Mouse (Mus musculus) kidney, embryonic 14.5 days (tissue): Measurements from ENCODE around the gene 9030025P20Rik. TPM values are rescaled to one million over a fixed set of nuclear protein-coding genes. Genes with fewer than 3 reads are reported as not detected.
"Not testable (repeated sequence)": the region's sequence is repeated elsewhere in the genome, so short reads cannot be mapped to it uniquely, and the experiment has no call there.

Experiments used
- ATAC-seq: fragments of 200-750 bp; cut with Nextera tagmentation; 2 replicates; pipeline ENCODE4 v1.8.0; 2017; ENCODE audit warnings: moderate number of reproducible peaks, mild to moderate bottlenecking, moderate TSS enrichment, moderate library complexity; ENCODE audit not compliant: low FRiP score, low TSS enrichment
- H3K27ac ChIP-seq: fragments of 300-500 bp; sonication (generic); 2 replicates; pipeline ENCODE4 v1.5.1; 2014; ENCODE audit warnings: low read depth, mild to moderate bottlenecking, low read length, moderate library complexity, mixed read lengths
- H3K27me3 ChIP-seq: fragments of 300-500 bp; sonication (generic); 2 replicates; pipeline ENCODE4 v1.6.1; 2014; ENCODE audit warnings: mild to moderate bottlenecking, low read length; ENCODE audit not compliant: control insufficient read depth, insufficient read depth
- H3K36me3 ChIP-seq: fragments of 300-500 bp; sonication (generic); 2 replicates; pipeline ENCODE4 v1.6.1; 2014; ENCODE audit warnings: low read length, mixed read lengths; ENCODE audit not compliant: control insufficient read depth, insufficient read depth
- H3K4me1 ChIP-seq: fragments of 300-500 bp; sonication (generic); 2 replicates; pipeline ENCODE4 v1.6.1; 2014; ENCODE audit warnings: low read length, mixed read lengths; ENCODE audit not compliant: control insufficient read depth, insufficient read depth
- H3K4me2 ChIP-seq: fragments of 300-500 bp; sonication (generic); replicated peaks from 2 replicates; pipeline ENCODE4 v1.6.1; 2014; ENCODE audit warnings: low read depth, mild to moderate bottlenecking, low read length
- H3K4me3 ChIP-seq: fragments of 300-500 bp; sonication (generic); 2 replicates; pipeline ENCODE4 v1.5.1; 2014; ENCODE audit warnings: mild to moderate bottlenecking, low read length
- H3K9ac ChIP-seq: fragments of 300-500 bp; sonication (generic); 2 replicates; pipeline ENCODE4 v1.6.1; 2014; ENCODE audit warnings: low read depth, mild to moderate bottlenecking, low read length, moderate library complexity
- H3K9me3 ChIP-seq: fragments of 300-500 bp; sonication (generic); 2 replicates; pipeline ENCODE4 v1.6.1; 2016; ENCODE audit warnings: low read length; ENCODE audit not compliant: control insufficient read depth
- WGBS: fragments of 180-500 bp; shearing (Covaris S2); extraction: QIAGEN DNeasy Blood & Tissue Kit; methylation state at CpG from one replicate; pipeline ENCODE4 v1.1.7; 2014; 5-methylcytosine and 5-hydroxymethylcytosine counted together
- polyA plus RNA-seq: library from polyadenylated mRNA; unstranded; fragments of >200 nt; fragmentation: Nextera tagmentation; extraction: Ambion mirVana; gene quantifications from 2 replicates; pipeline ENCODE4 v1.2.1, GENCODE M21; 2014

The 9030025P20Rik gene
- polyA plus RNA-seq, 1 experiment from 2014 or later, result 8.0 TPM

- Histone ChIP-seq H3K4me1 (peaks cover 12% of the 10 kb centered on the region; the same call in 1 of the 2 replicates), H3K36me3 (peaks cover 35% of the 10 kb centered on the region), H3K4me3 (peak overlapping the region; percentile 57), H3K4me2 (peak overlapping the region; percentile 77), H3K9ac (peak overlapping the region; percentile 76), H3K9me3 (no peaks in the 10 kb centered on the region), H3K27ac (peak overlapping the region; percentile 12; the same call in 1 of the 2 replicates), H3K27me3 (no peaks in the 10 kb centered on the region)
- 15% methylated on average over 16 of the region's 16 CpGs for WGBS
- no peak; the same call in 1 of the 2 replicates for ATAC-seq
Observed at GRCm38 (mm10) chr17:14943729-14944059, 34.6 kb upstream of the 9030025P20Rik start.

GRCm38 (mm10) chr17:14944551-14944950, 33.7 kb upstream of the 9030025P20Rik start:
- no peak for ATAC-seq
- Histone ChIP-seq H3K9me3 (no peaks in the 10 kb centered on the region), H3K4me3 (no peak overlapping the region; the same call in 1 of the 2 replicates), H3K4me1 (peaks cover 12% of the 10 kb centered on the region; the same call in 1 of the 2 replicates), H3K27ac (no peak overlapping the region), H3K27me3 (no peaks in the 10 kb centered on the region), H3K4me2 (no peak overlapping the region), H3K36me3 (peaks cover 41% of the 10 kb centered on the region), H3K9ac (no peak overlapping the region)
- 87% methylated on average over 1 of the region's 1 CpGs for WGBS

GRCm38 (mm10) chr17:14949161-14949827, 29.0 kb upstream of the 9030025P20Rik start:
- Histone ChIP-seq H3K4me3 (no peak overlapping the region), H3K27ac (no peak overlapping the region), H3K9me3 (no peaks in the 10 kb centered on the region), H3K4me1 (peaks cover 4% of the 10 kb centered on the region; the same call in 1 of the 2 replicates), H3K36me3 (peaks cover 83% of the 10 kb centered on the region), H3K9ac (no peak overlapping the region), H3K4me2 (no peak overlapping the region), H3K27me3 (no peaks in the 10 kb centered on the region)
- 87% methylated on average over 7 of the region's 7 CpGs for WGBS
- no peak for ATAC-seq

GRCm38 (mm10) chr17:14953452-14953851, 24.8 kb upstream of the 9030025P20Rik start:
- Histone ChIP-seq H3K4me1 (no peaks in the 10 kb centered on the region), H3K4me2 (no peak overlapping the region), H3K9ac (no peak overlapping the region), H3K27me3 (no peaks in the 10 kb centered on the region), H3K36me3 (peaks cover 60% of the 10 kb centered on the region), H3K9me3 (no peaks in the 10 kb centered on the region), H3K27ac (no peak overlapping the region), H3K4me3 (no peak overlapping the region)
- WGBS, result 84% methylated on average over 8 of the region's 8 CpGs
- ATAC-seq, result no peak

GRCm38 (mm10) chr17:14958686-14959327, 19.5 kb upstream of the 9030025P20Rik start:
- Histone ChIP-seq H3K27me3 (no peaks in the 10 kb centered on the region), H3K9ac (no peak overlapping the region), H3K4me1 (peaks cover 7% of the 10 kb centered on the region; the same call in 1 of the 2 replicates), H3K4me2 (no peak overlapping the region), H3K9me3 (no peaks in the 10 kb centered on the region), H3K36me3 (peaks cover 17% of the 10 kb centered on the region; the same call in 1 of the 2 replicates), H3K27ac (no peak overlapping the region), H3K4me3 (no peak overlapping the region)
- 91% methylated on average over 5 of the region's 5 CpGs for WGBS
- ATAC-seq, result no peak

GRCm38 (mm10) chr17:14959979-14960378, 18.3 kb upstream of the 9030025P20Rik start:
- Histone ChIP-seq H3K27ac (no peak overlapping the region), H3K9ac (peak overlapping the region; percentile 53; the same call in 1 of the 2 replicates), H3K9me3 (no peaks in the 10 kb centered on the region), H3K4me2 (peak overlapping the region; percentile 69), H3K4me3 (peak overlapping the region; percentile 53), H3K27me3 (no peaks in the 10 kb centered on the region), H3K4me1 (peaks cover 7% of the 10 kb centered on the region; the same call in 1 of the 2 replicates), H3K36me3 (peaks cover 6% of the 10 kb centered on the region; the same call in 1 of the 2 replicates)
- no peak for ATAC-seq
- 29% methylated on average over 3 of the region's 3 CpGs for WGBS

- no peak overlapping the region for H3K27ac ChIP-seq
- peaks cover 6% of the 10 kb centered on the region; the same call in 1 of the 2 replicates for H3K36me3 ChIP-seq
- ATAC-seq, result peak; percentile 8; the same call in 1 of the 2 replicates
- peak overlapping the region; percentile 53 for H3K4me3 ChIP-seq
- no peaks in the 10 kb centered on the region for H3K9me3 ChIP-seq
- H3K4me1 ChIP-seq, result peaks cover 7% of the 10 kb centered on the region; the same call in 1 of the 2 replicates
- WGBS, result under 1% methylated on average over 20 of the region's 23 CpGs
- peak overlapping the region; percentile 69 for H3K4me2 ChIP-seq
- H3K27me3 ChIP-seq, result no peaks in the 10 kb centered on the region
- H3K9ac ChIP-seq, result peak overlapping the region; percentile 83
Observed at GRCm38 (mm10) chr17:14960520-14960919, 17.7 kb upstream of the 9030025P20Rik start.

- H3K36me3 ChIP-seq, H3K27ac ChIP-seq: not testable (repeated sequence)
- ATAC-seq, result peak; percentile 86
Observed at GRCm38 (mm10) chr17:14960951-14961556, 17.2 kb upstream of the 9030025P20Rik start, which contains the start of gene Phf10. Gene Phf10, minus strand, starts transcription at chr17:14961273.

More at GRCm38 (mm10) chr17:14960951-14961556, 17.2 kb upstream of the 9030025P20Rik start, which contains the start of gene Phf10:
- H3K4me1 ChIP-seq, H3K27me3 ChIP-seq, H3K9me3 ChIP-seq: not testable (repeated sequence)
- Histone ChIP-seq H3K4me3 (peak within 1 kb of the TSS; percentile 53), H3K4me2 (peak within 1 kb of the TSS; percentile 69), H3K9ac (peak within 1 kb of the TSS; percentile 83)
- 0% methylated on average over 19 of the region's 100 CpGs for WGBS
